Mouse (Mus musculus) gastrocnemius, postnatal 25 days (tissue): Measurements from ENCODE around the gene Igfbp1. TPM values are rescaled to one million over a fixed set of nuclear protein-coding genes. Genes with fewer than 3 reads are reported as not detected.
"Not testable (repeated sequence)": the region's sequence is repeated elsewhere in the genome, so short reads cannot be mapped to it uniquely, and the experiment has no call there.

Experiments
- DNase-seq: peaks from one replicate; pipeline ENCODE4 v3.0.0; 2022
- total RNA-seq, 2 experiments: library from RNA; stranded (reverse); gene quantifications; 1 replicate in 1 of 2; 2 replicates in 1 of 2; pipeline ENCODE4 v1.2.3; 2021

The Igfbp1 gene
- total RNA-seq, 2 experiments from 2014 or later = not detected

GRCm38 (mm10) chr11:7195312-7195685 lies 2.3 kb upstream of the Igfbp1 start:
- no peak for DNase-seq

- DNase-seq = no peak
These were observed 424 bp downstream of the Igfbp1 start for GRCm38 (mm10) chr11:7198006-7198405.

- no peak for DNase-seq
These were observed 1.1 kb downstream of the Igfbp1 start for GRCm38 (mm10) chr11:7198481-7199256.

- no peak for DNase-seq
These were observed 2.3 kb downstream of the Igfbp1 start for GRCm38 (mm10) chr11:7199736-7200392.

DNA sequence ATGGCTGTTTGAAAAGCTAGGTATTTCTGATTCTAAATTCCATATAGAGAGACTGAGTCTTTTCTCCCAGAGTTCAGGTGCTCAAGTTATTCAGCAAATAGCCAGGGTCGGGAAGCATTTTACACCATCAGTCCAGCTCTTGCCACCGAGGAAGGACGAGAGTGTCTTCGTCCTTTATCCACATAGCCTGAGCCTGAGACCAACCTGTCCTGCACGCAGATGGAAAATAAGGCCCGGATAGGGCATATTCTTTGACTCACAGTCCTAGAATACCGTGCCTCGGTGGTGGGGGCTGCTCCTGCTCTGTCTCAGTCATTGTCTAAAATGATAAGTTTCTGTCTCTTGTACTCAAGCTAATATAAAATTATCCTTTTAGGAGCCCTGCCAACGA lies 2.8 kb downstream of the Igfbp1 start:
- no peak for DNase-seq

DNA sequence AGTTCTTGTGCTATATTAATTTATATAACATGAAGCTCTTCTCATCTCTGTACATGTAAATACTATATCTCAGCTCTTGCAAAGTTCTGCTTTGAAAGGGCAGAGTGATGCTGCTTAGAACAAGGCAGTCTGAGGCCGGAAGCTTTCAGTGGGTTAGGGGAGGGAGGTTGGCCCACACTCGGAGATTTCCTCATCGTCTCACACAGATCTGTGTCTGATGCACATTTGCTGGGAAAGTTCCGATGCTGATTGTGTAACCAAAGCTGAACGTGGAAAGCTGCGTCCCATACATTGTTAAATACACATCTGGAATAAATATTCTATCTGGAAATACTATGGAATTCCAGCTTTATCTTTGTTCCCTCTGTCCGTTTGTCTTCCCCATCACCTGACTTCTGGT lies 4.6 kb downstream of the Igfbp1 start:
- no peak for DNase-seq

GRCm38 (mm10) chr11:7203846-7204245 lies 6.3 kb downstream of the Igfbp1 start:
- no peak for DNase-seq

GRCm38 (mm10) chr11:7210343-7210742 lies 12.8 kb downstream of the Igfbp1 start:
- DNase-seq = peak; percentile 66

- DNase-seq = no peak
These were observed 13.6 kb downstream of the Igfbp1 start for GRCm38 (mm10) chr11:7211211-7211610.

DNA sequence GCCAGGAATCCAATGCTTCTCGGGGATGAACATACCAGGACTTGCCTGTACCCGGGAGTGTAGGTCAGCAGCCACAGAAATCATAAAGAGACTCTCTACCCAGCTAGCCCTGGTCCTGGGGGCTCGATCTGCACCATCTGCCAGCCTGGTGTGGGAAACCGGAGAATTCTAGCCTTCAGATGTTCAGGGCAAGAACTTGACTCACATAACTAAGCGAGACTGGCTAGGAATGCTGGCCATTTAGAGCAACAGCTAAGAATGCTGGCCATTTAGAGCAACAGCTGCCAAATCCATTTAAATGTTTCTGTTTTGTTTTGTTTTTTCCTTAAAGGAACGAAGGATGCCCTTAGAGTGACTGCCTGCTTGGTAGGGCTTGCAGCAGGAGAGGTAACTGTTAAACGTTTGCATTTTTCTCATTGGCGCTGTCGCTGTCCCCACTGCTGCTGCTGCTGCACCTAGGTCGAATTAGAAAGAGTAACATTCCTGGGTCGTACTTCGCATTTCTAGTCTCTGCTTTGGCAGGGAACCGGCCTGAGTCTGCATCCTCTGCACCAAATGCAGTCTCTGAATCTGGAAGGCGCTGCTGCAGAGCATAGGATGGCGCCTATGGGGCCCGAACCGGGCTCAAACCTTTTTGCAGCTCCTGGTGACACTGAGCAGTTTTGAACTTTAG lies 14.7 kb downstream of the Igfbp1 start:
- no peak for DNase-seq

DNA sequence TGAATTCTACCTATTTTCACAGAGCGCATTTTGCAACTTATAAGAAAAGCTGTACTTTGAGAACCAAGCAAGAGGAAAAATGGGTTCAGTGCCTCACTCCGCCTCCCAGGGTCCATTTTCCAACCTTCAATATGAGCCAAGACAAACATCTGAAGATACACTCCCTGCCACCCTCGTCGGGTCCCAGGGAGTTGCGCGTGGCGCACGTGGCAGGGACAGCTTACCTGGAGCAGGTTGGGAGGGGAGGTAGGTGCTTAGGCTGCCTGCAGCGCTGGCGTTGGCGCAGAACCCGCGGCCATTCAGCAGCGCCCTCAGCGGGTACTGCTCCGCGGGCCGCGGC lies 15.5 kb downstream of the Igfbp1 start:
- DNase-seq = no peak

DNA sequence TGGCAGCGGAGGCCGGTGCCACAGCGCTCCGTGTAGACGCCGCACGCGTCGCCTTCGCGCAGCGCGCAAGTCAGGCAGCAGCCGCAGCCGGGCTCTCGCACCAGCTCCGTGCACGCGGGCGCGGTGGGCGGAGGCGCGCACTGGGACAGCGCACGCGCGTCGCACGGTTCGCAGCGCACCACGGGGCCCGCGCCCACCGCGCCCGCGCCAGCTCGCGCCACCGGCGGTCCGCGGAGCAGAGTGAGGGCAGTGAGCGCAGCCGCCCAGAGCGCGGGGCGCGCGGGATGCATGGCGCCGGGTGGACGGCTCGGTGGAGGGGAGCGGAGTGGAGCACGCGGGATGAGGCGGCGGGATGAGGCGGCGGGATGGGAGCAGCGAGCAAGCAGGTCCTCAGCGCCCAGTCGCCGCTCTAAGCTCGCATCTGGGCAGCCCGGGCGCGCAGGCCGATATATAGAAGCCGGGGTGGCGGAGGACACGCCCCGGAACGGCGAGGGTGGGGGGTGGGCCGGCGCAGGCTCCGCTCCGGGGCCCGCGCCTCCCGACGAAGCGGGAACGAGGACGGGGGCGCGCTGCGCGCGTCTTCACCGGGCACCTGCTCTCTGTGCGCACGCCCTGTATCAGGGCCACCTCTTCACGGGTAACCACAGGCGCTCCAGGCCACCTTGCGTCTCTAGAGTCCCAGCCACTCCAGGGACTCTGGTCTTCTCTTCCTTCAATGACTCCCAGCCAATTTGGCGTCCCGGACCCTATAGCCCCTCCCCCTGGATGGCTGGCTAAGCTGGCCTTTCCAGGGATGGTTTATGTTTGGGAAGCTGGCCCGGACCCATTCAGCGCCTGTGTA lies 16.1 kb downstream of the Igfbp1 start, which contains the start of gene Igfbp3:
Gene Igfbp3 (minus strand): TSS at position 423 of the 841 bp plus-strand sequence.
- peak; percentile 58 for DNase-seq

- DNase-seq = no peak
These were observed 16.7 kb downstream of the Igfbp1 start for GRCm38 (mm10) chr11:7214342-7214660.

DNA sequence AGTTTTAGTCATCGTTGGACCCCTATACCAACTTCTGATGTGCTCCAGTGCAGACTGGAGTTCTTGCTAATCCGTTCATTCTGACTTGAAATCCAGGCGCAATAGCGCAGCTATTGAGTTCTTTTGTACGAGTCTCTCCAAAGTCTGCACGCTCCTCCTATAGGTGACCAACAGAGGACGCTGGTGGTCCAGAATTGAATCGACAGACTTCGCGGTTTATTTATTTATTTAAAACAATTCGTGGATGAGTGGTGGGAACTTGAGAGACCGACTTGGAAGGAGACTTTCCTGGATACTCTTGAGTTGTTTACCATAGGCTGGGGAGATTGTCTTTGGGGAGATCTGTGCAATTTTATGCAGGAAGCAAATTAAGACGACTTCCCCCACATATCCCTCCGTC lies 17.2 kb downstream of the Igfbp1 start:
- peak; percentile 27 for DNase-seq

DNA sequence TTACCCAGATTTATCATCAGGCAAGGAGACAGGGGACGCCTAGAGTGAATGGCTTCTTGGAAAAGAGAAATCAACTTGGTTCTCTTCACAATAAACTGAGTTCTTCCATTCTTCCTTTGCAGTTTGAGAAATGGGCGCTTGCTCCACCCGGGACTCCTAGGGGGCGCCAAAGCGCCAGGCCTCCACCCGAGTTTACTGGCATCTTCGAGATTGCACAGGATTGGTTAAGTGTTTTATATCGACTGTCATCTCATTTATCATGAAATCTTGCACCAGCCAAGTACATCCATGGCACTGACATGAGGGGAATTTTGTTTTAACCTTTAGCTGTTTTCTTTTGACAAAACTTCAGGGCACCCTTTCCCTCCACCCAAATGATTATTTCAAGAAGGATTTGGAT lies 18.1 kb downstream of the Igfbp1 start:
- peak; percentile 34 for DNase-seq

DNA sequence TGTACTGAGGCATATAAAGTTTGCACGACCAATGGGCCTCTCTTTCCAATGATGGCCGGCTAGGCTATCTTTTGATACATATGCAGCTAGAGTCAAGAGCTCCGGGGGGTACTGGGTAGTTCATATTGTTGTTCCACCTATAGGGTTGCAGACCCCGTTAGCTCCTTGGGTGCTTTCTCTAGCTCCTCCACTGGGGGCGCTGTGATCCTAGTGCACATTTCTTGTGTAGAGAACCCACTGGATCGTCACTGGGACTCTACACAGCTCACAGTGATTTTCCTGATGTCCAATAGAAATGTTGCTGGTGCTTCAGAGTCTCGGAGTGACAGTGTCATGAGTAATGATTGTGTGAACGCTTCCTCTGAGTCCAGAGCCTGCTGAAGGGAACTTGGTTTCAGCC lies 24.2 kb downstream of the Igfbp1 start:
- not testable (repeated sequence) for DNase-seq

DNA sequence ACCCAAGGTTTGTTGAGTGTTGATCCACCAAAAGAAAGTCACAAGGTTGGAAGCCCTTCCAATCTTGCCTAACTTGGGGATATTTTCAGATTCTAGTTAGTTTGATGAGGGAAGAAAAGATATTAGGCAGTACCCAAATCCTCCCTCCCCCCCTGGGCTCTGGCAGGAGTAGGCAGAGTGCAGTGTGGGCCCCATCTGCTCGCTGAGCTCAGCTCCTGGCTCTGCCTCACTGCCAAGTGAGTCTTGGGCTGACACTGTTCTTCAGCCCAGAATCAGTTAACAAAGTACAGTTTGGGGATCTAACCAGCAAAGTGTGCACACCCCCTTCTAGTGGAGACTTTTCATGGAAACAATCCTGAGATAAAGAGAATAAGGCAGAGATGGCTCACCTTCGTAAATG lies 28.6 kb downstream of the Igfbp1 start:
- DNase-seq = no peak

GRCm38 (mm10) chr11:7226810-7227550 lies 29.4 kb downstream of the Igfbp1 start:
- no peak for DNase-seq

- DNase-seq = no peak
These were observed 30.5 kb downstream of the Igfbp1 start for GRCm38 (mm10) chr11:7228107-7228506.

DNA sequence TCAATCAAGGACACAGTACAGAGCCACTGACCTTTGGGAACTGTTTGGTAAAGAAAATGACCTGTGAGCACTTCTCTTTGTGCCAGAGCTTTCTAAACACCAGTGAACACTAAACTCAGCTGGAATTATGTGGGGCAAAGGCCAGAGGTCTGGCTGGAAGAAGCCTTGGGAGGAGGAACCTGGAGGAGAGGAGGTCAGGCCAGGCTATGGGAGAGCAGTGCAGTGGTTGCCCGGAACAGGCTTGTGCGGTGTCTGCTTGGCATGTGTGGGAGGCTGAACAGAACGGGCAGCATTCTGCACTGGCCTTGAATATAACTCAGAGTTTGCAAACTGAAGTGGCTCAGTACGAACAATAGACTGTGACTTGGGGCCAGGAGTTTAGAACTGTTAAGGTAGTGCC lies 32.4 kb downstream of the Igfbp1 start:
- DNase-seq = no peak

GRCm38 (mm10) chr11:7231958-7232357 lies 34.4 kb downstream of the Igfbp1 start:
- no peak for DNase-seq

DNA sequence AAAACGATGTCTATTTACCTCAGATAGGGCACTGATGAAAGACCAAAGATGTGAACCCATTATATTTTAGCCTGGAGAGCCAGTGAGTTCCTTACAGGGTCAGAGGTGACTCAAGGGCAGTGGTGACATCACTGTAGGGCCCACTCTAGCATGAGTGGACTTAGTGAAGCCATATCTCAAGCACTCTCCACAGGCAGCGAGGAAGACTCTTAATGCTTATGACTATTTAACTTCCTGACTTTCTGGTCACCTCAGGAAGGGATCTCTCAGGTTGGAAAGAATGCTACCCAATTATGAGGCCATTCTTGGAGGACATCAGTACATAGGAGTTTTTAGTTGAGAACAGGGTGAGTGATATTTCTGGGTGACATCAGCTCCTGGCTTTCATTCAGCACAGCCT lies 35.8 kb downstream of the Igfbp1 start:
- no peak for DNase-seq
